Mouse (Mus musculus): ENCODE results near the gene Ermp1.
A peak's percentile ranks its signal among the peaks of the same experiment; 100 is the strongest.

Ermp1 gene

DNA sequence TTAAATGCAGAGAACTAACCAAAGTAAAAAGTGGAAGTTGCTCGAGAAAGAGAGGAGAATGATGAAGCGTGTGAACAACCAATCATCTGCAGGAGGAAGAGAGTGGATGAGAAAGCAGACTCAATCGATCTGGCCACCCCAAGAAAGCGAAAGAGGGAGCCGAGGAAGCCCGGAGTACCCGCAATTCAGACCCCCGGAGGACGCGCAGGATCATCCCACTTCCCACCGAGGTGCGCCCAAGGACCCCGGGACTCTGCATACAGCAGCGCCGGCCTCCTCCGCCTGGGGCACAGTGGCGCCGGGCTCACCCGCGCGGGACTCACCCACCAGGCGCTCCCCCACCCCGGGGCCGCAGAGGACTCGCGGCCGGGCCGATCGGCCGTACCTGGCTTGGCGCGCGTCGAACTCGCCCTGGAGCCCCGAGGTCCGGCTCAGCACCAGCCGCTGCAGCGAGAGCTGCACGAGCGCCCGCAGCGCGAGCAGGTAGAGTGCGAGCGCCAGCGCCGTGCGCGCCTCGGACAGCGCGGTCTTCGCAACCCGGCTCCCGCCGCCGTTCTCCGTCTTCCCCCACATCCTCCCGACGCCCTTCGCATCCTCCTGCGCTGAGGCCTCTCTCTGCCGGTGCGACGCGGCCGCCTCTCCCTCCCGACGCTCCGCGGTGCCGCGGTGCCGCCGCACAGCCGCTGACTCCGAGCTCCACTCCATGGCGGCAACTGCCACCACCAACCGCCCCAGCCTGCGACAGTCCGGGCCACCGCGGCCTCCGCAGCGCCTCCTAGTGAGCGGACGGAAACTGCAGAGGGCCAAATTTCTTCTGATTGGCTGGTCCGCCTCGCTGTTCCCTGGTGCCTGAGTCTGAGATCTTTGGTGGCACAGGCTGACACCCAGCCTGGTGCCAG, at the start of gene Ermp1:
Ermp1 (minus strand) TSS at position 765 of the 899 bp plus-strand sequence.
- DNase-seq (ENCODE audit: low spot score in 2 of 2), result peak; percentile 94 to 95

- no peak for DNase-seq (ENCODE audit: low spot score in 2 of 2)
Observed at GRCm38 (mm10) chr19:29697245-29697874, 49.1 kb upstream of the Ermp1 start, which contains the start of gene Mlana. TSS of gene Mlana (plus strand) at chr19:29697824.

DNA sequence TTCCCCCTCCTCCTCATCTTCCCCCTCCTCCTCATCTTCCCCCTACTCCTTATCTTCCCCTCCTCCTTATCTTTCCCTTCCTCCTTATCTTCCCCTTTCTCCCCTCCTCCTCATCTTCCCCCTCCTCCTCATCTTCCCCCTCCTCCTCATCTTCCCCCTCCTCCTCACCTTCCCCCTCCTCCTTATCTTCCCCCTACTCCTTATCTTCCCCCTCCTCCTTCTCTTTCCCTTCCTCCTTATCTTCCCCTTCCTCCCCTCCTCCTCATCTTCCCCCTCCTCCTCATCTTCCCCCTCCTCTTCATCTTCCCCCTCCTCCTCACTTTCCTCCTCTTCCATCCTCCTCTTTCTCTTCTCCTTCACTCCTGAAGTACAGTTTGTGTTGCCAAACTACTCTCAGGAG, 48.6 kb upstream of the Ermp1 start:
- no peak for DNase-seq (ENCODE audit: low spot score in 2 of 2)

DNA sequence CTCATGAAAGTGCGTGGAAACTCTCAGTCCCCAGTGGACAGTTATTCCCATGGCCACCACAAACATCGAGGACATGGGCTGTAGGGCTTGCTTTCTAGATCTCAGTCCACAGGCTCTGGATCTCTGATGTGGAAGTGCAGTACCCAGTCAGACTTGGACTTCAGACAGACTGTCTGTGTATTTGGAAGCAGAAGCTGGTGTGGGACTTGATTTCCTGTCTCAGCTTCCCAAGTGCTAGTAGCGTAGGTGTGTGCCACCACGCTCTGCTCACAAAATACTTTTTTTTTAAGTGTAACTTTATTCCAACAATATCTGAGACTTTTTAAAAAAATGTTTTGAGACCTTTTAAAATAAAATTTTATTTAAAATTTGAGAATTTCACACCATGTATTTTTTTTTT, 48.1 kb upstream of the Ermp1 start:
- no peak for DNase-seq (ENCODE audit: low spot score in 2 of 2)

GRCm38 (mm10) chr19:29695071-29695470, 46.9 kb upstream of the Ermp1 start:
- DNase-seq (ENCODE audit: low spot score in 2 of 2), result no peak

DNA sequence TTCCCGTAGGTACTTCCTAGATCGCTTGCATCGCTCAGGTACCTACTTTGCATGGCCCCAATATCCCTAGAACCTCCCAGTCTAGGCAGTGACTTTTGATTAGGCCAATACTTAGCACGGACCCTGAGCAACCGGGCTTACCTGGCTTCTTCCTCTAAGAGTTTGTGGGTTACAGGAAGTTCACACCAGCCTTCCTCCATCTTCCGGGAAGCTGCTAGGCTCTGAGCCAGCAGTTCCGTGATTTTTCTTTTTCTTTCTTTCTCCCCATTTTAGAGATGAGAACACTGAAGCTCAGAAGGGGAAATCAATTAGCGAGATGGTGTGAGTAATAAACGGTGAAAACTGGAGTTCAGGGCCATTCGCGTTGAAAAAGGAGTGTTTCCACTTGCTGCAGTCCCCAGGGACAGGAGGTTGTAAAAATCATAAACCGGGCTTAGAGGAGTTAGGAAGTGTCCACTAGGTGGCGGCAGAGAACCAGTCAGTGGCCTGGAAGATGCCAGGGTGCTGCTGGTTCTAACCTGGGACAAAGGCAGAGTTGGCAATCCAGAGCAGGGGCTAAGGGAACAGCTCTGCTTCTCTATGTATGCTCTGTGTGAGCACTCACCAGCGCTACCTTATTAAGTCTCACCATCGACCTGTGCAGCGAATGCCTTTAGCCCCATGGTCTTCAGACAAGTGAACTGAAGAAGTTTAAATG, 35.8 kb upstream of the Ermp1 start:
- peak; percentile 18 to 59 for DNase-seq (ENCODE audit: low spot score in 2 of 2)

GRCm38 (mm10) chr19:29680182-29681152, 32.3 kb upstream of the Ermp1 start:
- no peak for DNase-seq (ENCODE audit: low spot score in 2 of 2)

- no peak for DNase-seq (ENCODE audit: low spot score in 2 of 2)
Observed at GRCm38 (mm10) chr19:29678181-29678778, 30.1 kb upstream of the Ermp1 start.

- DNase-seq (ENCODE audit: low spot score in 2 of 2), result no peak
Observed at GRCm38 (mm10) chr19:29676479-29677193, 28.4 kb upstream of the Ermp1 start.

GRCm38 (mm10) chr19:29675562-29676078, 27.4 kb upstream of the Ermp1 start:
- DNase-seq (ENCODE audit: low spot score in 2 of 2), result no peak

GRCm38 (mm10) chr19:29674946-29675345, 26.7 kb upstream of the Ermp1 start:
- DNase-seq (ENCODE audit: low spot score in 2 of 2), result no peak

GRCm38 (mm10) chr19:29672660-29673059, 24.4 kb upstream of the Ermp1 start:
- DNase-seq (ENCODE audit: low spot score in 2 of 2), result no peak

GRCm38 (mm10) chr19:29671160-29671559, 22.9 kb upstream of the Ermp1 start:
- DNase-seq (ENCODE audit: low spot score in 2 of 2), result no peak

DNA sequence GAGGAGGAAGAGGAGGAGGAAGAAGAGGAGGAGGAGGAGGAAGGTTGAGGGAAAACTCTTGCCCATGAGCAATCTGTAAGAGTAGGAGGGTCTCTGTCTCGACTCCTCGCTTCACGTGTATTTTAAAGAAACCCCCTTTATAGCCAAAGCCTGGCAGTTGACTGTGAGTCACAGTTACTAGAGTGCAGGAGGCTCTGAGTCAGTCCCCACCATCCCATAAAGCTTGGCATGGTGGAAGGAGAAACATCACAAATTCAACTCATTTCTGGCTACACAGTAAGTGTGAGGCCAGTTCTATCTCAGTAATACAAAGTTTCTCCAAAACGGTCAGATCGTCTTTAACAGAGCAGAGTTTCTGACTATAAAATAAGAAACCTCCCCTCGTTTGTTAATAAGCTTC, 22.0 kb upstream of the Ermp1 start:
- no peak for DNase-seq (ENCODE audit: low spot score in 2 of 2)

DNA sequence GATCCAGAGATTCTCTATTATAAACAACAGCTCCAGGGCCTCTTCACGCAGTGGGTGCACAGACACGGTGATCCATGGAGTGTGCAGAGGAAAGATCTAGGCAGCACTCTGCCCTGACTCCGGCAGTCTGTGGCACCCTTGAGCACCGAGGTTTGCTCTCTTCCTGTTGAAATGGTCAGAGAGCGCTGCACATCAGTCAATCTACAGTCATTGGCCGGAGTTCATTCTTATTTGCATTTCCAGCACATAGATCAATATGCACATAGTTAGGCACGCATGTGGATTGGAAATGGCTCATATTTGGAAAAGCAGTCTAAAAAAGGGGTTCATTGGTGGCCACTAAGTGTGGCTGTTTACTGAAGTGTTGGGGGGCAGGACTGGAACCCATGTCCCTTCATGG, 19.9 kb upstream of the Ermp1 start:
- no peak for DNase-seq (ENCODE audit: low spot score in 2 of 2)

DNA sequence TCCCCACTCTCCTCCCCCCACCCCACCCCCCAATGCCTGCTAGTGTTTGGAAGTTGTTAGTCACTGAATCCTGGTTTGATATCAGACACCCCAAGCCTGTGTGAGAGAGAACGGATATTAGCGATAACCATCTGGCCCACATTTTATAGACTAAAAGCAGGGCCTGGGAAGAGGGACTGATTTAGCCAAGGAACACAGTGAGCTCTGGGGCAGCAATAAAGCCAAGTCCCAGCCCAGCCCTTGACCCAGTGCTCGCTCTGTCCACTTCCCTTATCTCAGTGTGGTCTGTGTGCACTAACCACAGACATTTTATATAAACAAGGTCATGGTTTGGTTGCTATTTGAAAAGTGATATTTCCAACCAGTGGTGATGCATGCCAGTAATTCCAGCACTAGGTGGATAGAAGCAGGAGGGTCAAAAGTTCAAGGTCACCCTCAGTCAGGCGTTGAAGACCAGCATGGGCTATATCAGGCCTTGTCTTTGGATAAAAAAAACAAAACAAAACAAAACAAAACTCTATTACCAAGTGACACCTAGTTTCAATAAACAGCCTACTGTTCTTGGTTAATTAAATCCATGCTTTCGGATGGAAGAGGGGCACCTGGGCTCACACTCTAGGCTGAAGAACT, 18.9 kb upstream of the Ermp1 start:
- DNase-seq (ENCODE audit: low spot score in 2 of 2), result no peak

- DNase-seq (ENCODE audit: low spot score in 2 of 2), result no peak
Observed at GRCm38 (mm10) chr19:29666164-29666563, 17.9 kb upstream of the Ermp1 start.

- DNase-seq (ENCODE audit: low spot score in 2 of 2), result no peak
Observed at GRCm38 (mm10) chr19:29664934-29665333, 16.7 kb upstream of the Ermp1 start.

DNA sequence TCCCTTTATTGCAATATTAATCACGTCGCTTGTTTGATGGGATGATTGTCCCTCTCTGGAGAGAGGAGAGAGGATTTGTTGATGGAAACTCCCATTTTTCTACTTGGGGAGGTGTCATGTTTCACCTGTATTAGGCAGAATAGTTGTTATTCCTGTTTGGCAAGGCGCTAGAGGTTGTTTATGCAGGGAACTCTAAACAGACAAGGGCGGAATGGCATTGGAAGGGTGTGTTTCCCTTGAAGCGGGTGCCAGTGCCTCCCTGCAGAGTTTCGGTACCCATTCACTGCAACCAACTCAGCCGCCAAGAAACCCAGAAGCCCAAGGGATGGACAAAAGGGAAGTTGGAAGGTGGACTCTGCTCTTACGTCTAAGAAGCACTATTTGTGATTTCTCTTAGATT, 15.6 kb upstream of the Ermp1 start:
- DNase-seq (ENCODE audit: low spot score in 2 of 2), result no peak
